1 mouse cellular context compared by ENCODE assay signal in the genomic region with DNA sequence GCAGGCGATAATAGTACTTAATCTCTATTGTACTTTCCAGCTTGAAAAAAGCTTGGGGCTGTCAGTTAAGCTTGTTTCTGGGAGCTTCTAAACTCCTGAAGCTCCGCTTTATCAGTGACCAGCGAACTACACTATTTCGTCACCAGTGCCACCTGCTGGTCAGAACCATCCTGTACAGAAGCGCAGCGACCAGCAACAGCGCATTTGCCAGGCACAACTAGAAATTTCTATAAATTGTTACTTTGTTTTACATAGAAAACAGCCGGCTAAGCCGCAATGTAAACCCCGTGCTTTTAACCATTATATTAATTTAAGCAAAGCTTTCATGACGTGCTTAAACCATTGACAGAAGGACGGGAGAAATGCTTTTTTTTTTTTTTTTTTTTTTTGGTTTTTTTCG.
TF ChIP-seq lines count a peak whose summit lies in the region.

No protein-coding gene starts in this region.

TF ChIP-seq in myocyte, 11 proteins besides CTCF, POLR2A, EP300 and RAD21 (continued from another document):
- TF ChIP-seq MAX (IDR thresholded peaks at IDR 0.05; ENCODE audit: low read depth) (no peak), MYOG (IDR thresholded peaks at IDR 0.05; ENCODE audit: control insufficient read depth in 1 of 3, insufficient read depth in 1 of 3, insufficient read length in 2 of 3, low read depth in 2 of 3) (no peak), E2F4 (IDR thresholded peaks at IDR 0.05; ENCODE audit: insufficient read depth) (no peak), MYOD1 (IDR thresholded peaks at IDR 0.05; ENCODE audit: control insufficient read depth in 1 of 3, insufficient read length in 2 of 3, low read depth in 2 of 3) (no peak)
